Comparison of ENCODE assay signal across 23 mouse cellular contexts in the genomic region with DNA sequence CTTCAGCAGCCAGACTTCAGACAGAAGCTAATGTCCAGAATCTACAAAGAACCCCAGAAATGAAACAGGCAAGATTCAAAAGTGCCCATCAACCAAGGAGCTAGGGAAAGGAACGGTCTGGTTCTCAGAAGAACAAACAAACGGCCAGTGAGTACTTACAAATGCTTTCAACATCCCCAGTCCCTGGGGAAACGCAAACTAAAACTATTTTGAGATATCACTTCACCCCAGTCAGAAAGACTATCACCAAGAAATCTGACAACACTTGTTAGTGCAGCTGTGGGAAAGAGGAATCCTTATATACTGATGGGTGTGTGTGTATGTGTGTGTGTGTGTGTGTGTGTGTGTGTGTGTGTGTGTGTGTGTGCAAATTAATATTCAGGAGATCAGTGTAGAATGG.
DNase-seq lines count a peak whose midpoint lies in the region; ATAC-seq lines count a peak whose summit lies in the region.
"Had no signal": no experiment of that assay in that cellular context is flagged by ENCODE, and none has a peak within 500 bp of the region (broad histone marks: within the 10 kb centered on the region; RNA-seq: fewer than 3 reads in every experiment).

No protein-coding gene starts in this region.

- peak; percentile 39 for DNase-seq in adrenal gland, postnatal 14 days
- DNase-seq in adrenal gland, adult 2 months = no peak
- DNase-seq in heart, adult 9 months (ENCODE audit: low spot score in 2 of 2) = peak; percentile 24 to 27
- peak; percentile 27 for DNase-seq in 3T3-L1 (ENCODE audit: low read depth, low spot score)
- DNase-seq in lung, postnatal 25 days (ENCODE audit: low spot score) = peak; percentile 43
- no peak for DNase-seq in B cell, adult 2 months
- DNase-seq in retina, postnatal 1 day = no peak
- DNase-seq: adrenal gland, adult 8-10 months; cerebellum, adult 9-11 months; kidney, postnatal 4 days; spleen, adult 18-20 months; thymus, postnatal 25 days had no signal

- ATAC-seq in heart, embryonic 11.5 days (replicated peaks; ENCODE audit: insufficient number of reproducible peaks, low FRiP score, low TSS enrichment) = no peak
- ATAC-seq: forebrain, embryonic 16.5 days; hindbrain, postnatal 0 days; intestine, postnatal 0 days had no signal

- H3K9ac ChIP-seq in heart, embryonic 11.5 days (ENCODE audit: low read depth, low read length) = no peak overlapping the region
- H3K9ac ChIP-seq: embryonic facial prominence, embryonic 13.5 days; kidney, embryonic 15.5 days; limb, embryonic 13.5 days; liver, embryonic 14.5 days; midbrain, embryonic 13.5 days; neural tube, embryonic 13.5 days had no signal

- no peaks in the 10 kb centered on the region for H3K27me3 ChIP-seq in heart, embryonic 11.5 days (ENCODE audit: control insufficient read depth, insufficient read depth, low read length)
- H3K27me3 ChIP-seq: CH12.LX; embryonic facial prominence, embryonic 13.5 days; kidney, embryonic 15.5 days; limb, embryonic 13.5 days; midbrain, embryonic 13.5 days; neural tube, embryonic 13.5 days had no signal

- H3K4me3 ChIP-seq in heart, embryonic 11.5 days (ENCODE audit: low read depth, low read length) = no peak overlapping the region
- H3K4me3 ChIP-seq: embryonic facial prominence, embryonic 13.5 days; kidney, embryonic 15.5 days; limb, embryonic 13.5 days; midbrain, embryonic 13.5 days; neural tube, embryonic 13.5 days had no signal

- H3K4me2 ChIP-seq in heart, embryonic 11.5 days = no peak overlapping the region
- H3K4me2 ChIP-seq: embryonic facial prominence, embryonic 13.5 days; kidney, embryonic 15.5 days; limb, embryonic 13.5 days; midbrain, embryonic 13.5 days; neural tube, embryonic 13.5 days had no signal

- H3K36me3 ChIP-seq in heart, embryonic 11.5 days (ENCODE audit: control insufficient read depth, insufficient read depth, low read length) = no peaks in the 10 kb centered on the region
- H3K36me3 ChIP-seq: embryonic facial prominence, embryonic 13.5 days; kidney, embryonic 15.5 days; limb, embryonic 13.5 days; midbrain, embryonic 13.5 days; neural tube, embryonic 13.5 days had no signal

- H3K4me1 ChIP-seq in heart, embryonic 11.5 days (ENCODE audit: control insufficient read depth, insufficient read depth, low read length) = peaks cover 14% of the 10 kb centered on the region
- H3K4me1 ChIP-seq: embryonic facial prominence, embryonic 13.5 days had no signal

- H3K9me3 ChIP-seq in heart, embryonic 11.5 days (replicated peaks; ENCODE audit: control insufficient read depth, low read length) = no peaks in the 10 kb centered on the region
- H3K9me3 ChIP-seq: embryonic facial prominence, embryonic 13.5 days; kidney, embryonic 15.5 days; limb, embryonic 13.5 days; midbrain, embryonic 13.5 days; neural tube, embryonic 13.5 days had no signal

- no peak overlapping the region for H3K27ac ChIP-seq in heart, embryonic 11.5 days (ENCODE audit: low read depth, low read length)
- H3K27ac ChIP-seq: embryonic facial prominence, embryonic 13.5 days; hindbrain, postnatal 0 days; kidney, embryonic 15.5 days; limb, embryonic 13.5 days; liver, embryonic 14.5 days; midbrain, embryonic 13.5 days; neural tube, embryonic 13.5 days had no signal

- 15% methylated on average over 3 of the region's 3 CpGs for WGBS in heart, embryonic 11.5 days (ENCODE audit: insufficient replicate concordance)

Comparison
In these comparisons a context has a peak if more than half of its experiments do, and no peak if none do; other contexts are left out.
1. DNase-seq: peak in adrenal gland, postnatal 14 days (single experiment), heart, adult 9 months (2 of 2), 3T3-L1 (single experiment) and lung, postnatal 25 days (single experiment); none in adrenal gland, adult 2 months (single experiment), B cell, adult 2 months (0 of 2) and retina, postnatal 1 day (single experiment).